Comparison of ENCODE assay signal across 11 mouse cellular contexts in the genomic region with DNA sequence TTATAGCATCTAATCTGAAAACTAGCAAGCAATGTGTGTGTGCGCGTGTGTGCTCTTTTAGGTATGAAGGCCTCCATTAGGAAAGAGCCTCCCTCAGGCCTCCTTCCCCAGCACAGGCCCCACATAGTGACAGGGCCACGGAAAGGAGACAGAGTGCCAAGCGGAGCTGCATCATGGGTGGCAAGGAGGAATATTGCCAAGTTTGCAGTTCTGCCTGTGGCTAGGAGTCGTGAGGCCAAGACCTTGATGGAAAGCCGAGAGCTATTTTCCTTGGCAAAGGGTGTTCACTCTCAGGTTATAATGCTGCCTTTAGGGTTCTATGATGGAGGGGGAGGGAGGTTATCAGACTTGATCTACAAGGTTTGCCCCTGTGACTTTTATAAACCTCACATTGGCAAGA. TPM values are rescaled to one million over a fixed set of nuclear protein-coding genes. Genes with fewer than 3 reads are reported as not detected.
DNase-seq lines count a peak whose midpoint lies in the region; ATAC-seq and TF ChIP-seq lines count a peak whose summit lies in the region.
"Had no signal": no experiment of that assay in that cellular context is flagged by ENCODE, and none has a peak within 500 bp of the region (broad histone marks: within the 10 kb centered on the region; RNA-seq: fewer than 3 reads in every experiment).

No protein-coding gene starts in this region.

- no peaks in the 10 kb centered on the region for H3K36me3 ChIP-seq in forebrain, embryonic 14.5 days (ENCODE audit: control insufficient read depth, insufficient read depth, low read length)
- no peaks in the 10 kb centered on the region for H3K36me3 ChIP-seq in forebrain, embryonic 13.5 days (ENCODE audit: poor library complexity, severe bottlenecking)
- no peaks in the 10 kb centered on the region for H3K36me3 ChIP-seq in kidney, adult 2 months (ENCODE audit: control insufficient read depth, insufficient read depth, low read length)
- H3K36me3 ChIP-seq: heart, embryonic 13.5 days; hindbrain, embryonic 15.5 days; lung, embryonic 15.5 days had no signal

- no peak overlapping the region for H3K27ac ChIP-seq in forebrain, embryonic 14.5 days (ENCODE audit: low read depth, low read length)
- no peak overlapping the region for H3K27ac ChIP-seq in forebrain, embryonic 13.5 days
- no peak overlapping the region for H3K27ac ChIP-seq in kidney, adult 2 months (ENCODE audit: insufficient read depth, low read depth, low read length)
- H3K27ac ChIP-seq: heart, embryonic 13.5 days; hindbrain, embryonic 15.5 days; lung, embryonic 15.5 days had no signal

- TF ChIP-seq POLR2A in kidney, adult 2 months (IDR thresholded peaks at IDR 0.05; ENCODE audit: low read depth, low read length) = no peak

- peak; percentile 41 for DNase-seq in forebrain, embryonic 14.5 days (ENCODE audit: low spot score)
- peak; percentile 28 for DNase-seq in kidney, adult 2 months
- no peak for DNase-seq in kidney, postnatal 4 days
- peak; percentile 47 to 80 for DNase-seq in adrenal gland, adult (ENCODE audit: inconsistent age in 2 of 2, low spot score in 1 of 2)
- peak; percentile 54 for DNase-seq in fibroblast of lung, adult 2 months (ENCODE audit: low read depth)

- H3K4me1 ChIP-seq in forebrain, embryonic 14.5 days (ENCODE audit: control insufficient read depth, insufficient read depth, low read length) = peaks cover 3% of the 10 kb centered on the region; the same call in 1 of the 2 replicates
- H3K4me1 ChIP-seq in forebrain, embryonic 13.5 days = peaks cover 9% of the 10 kb centered on the region; the same call in 1 of the 2 replicates
- H3K4me1 ChIP-seq in kidney, adult 2 months (ENCODE audit: control insufficient read depth, insufficient read depth, low read length) = no peaks in the 10 kb centered on the region
- H3K4me1 ChIP-seq: hindbrain, embryonic 15.5 days had no signal

- no peak overlapping the region for H3K4me3 ChIP-seq in forebrain, embryonic 14.5 days (ENCODE audit: low read depth, low read length)
- no peak overlapping the region for H3K4me3 ChIP-seq in forebrain, embryonic 13.5 days
- no peak overlapping the region for H3K4me3 ChIP-seq in kidney, adult 2 months (ENCODE audit: insufficient read depth, low read depth, low read length)
- H3K4me3 ChIP-seq: heart, embryonic 13.5 days; hindbrain, embryonic 15.5 days; lung, embryonic 15.5 days had no signal

- 62% methylated on average over 6 of the region's 6 CpGs for WGBS in forebrain, embryonic 14.5 days
- 63% methylated on average over 6 of the region's 6 CpGs for WGBS in forebrain, embryonic 13.5 days
- 59% methylated on average over 6 of the region's 6 CpGs for WGBS in kidney, adult 2 months

- ATAC-seq in forebrain, embryonic 14.5 days = no peak
- ATAC-seq in forebrain, embryonic 13.5 days = no peak
- ATAC-seq in CD4-positive, CD25-positive, alpha-beta regulatory T cell, adult 4 months = no peak
- ATAC-seq: Patski had no signal

- no peak overlapping the region for H3K4me2 ChIP-seq in forebrain, embryonic 14.5 days (ENCODE audit: low read length)
- no peak overlapping the region for H3K4me2 ChIP-seq in forebrain, embryonic 13.5 days
- H3K4me2 ChIP-seq: heart, embryonic 13.5 days; hindbrain, embryonic 15.5 days; lung, embryonic 15.5 days had no signal

- H3K9me3 ChIP-seq in forebrain, embryonic 14.5 days (replicated peaks; ENCODE audit: control insufficient read depth, low read length) = no peaks in the 10 kb centered on the region
- H3K9me3 ChIP-seq in forebrain, embryonic 13.5 days (replicated peaks) = no peaks in the 10 kb centered on the region
- H3K9me3 ChIP-seq: heart, embryonic 13.5 days; hindbrain, embryonic 15.5 days; lung, embryonic 15.5 days had no signal

- no peaks in the 10 kb centered on the region for H3K27me3 ChIP-seq in forebrain, embryonic 14.5 days (replicated peaks; ENCODE audit: control insufficient read depth, insufficient read depth, low read length)
- H3K27me3 ChIP-seq in forebrain, embryonic 13.5 days = no peaks in the 10 kb centered on the region
- H3K27me3 ChIP-seq in kidney, adult 2 months (replicated peaks; ENCODE audit: control insufficient read depth, insufficient read depth, low read length) = no peaks in the 10 kb centered on the region
- H3K27me3 ChIP-seq: heart, embryonic 13.5 days; hindbrain, embryonic 15.5 days; lung, embryonic 15.5 days; Patski had no signal

- H3K9ac ChIP-seq in forebrain, embryonic 14.5 days (ENCODE audit: low read length) = no peak overlapping the region
- no peak overlapping the region for H3K9ac ChIP-seq in forebrain, embryonic 13.5 days
- H3K9ac ChIP-seq: heart, embryonic 13.5 days; hindbrain, embryonic 15.5 days; lung, embryonic 15.5 days had no signal

- TF ChIP-seq CTCF in kidney, adult 2 months (conservative IDR thresholded peaks at IDR 0.05; ENCODE audit: insufficient read depth, insufficient read length, low read depth, low read length) = no peak

RNA-seq across cellular contexts. Expression of gene Tpm1, which starts 53.4 kb away (rescaled TPM):
- 104 and 126 TPM in 2 replicates for polyA plus RNA-seq in forebrain, embryonic 14.5 days (2014; fragmentation: Nextera tagmentation; extraction: Ambion mirVana)
- polyA plus RNA-seq in forebrain, embryonic 13.5 days (2015; fragmentation: Nextera tagmentation; extraction: Ambion mirVana) = 109 and 119 TPM in 2 replicates
- 57.9 and 110 TPM in 2 replicates for polyA plus RNA-seq in kidney, adult 2 months (2012; rRNA removed)
- 10 to 100 TPM; 25.6 to 42.4 TPM for polyA plus RNA-seq in CD4-positive, CD25-positive, alpha-beta regulatory T cell, adult 4 months (2017; shearing (Covaris generic))

Comparison
In these comparisons a context has a peak if more than half of its experiments do, and no peak if none do; other contexts are left out.
1. DNase-seq: peak in forebrain, embryonic 14.5 days (single experiment), kidney, adult 2 months (single experiment), adrenal gland, adult (2 of 2) and fibroblast of lung, adult 2 months (single experiment); none in kidney, postnatal 4 days (0 of 2).